Mouse (Mus musculus) G1E-ER4 (cell line): ENCODE measurements around the gene Chd2. TPM values are rescaled to one million over a fixed set of nuclear protein-coding genes. Genes with fewer than 3 reads are reported as not detected.

ENCODE experiments used
- GATA1 ChIP-seq: IDR thresholded peaks from one replicate; pipeline ENCODE4 v1.8.0; 2012; ENCODE audit warnings: low read length, inconsistent platforms
- polyA plus RNA-seq: library from polyadenylated mRNA; stranded (reverse); fragments of >175 nt; gene quantifications from 2 replicates; pipeline ENCODE4 v1.2.3, GENCODE M21; 2012

Gene Chd2
- polyA plus RNA-seq, 1 experiment, result 84.5 TPM

GRCm38 (mm10) chr7:73422223-73423113 lies 119.2 kb downstream of the Chd2 start:
- no peak for TF ChIP-seq GATA1

- no peak for TF ChIP-seq GATA1
Measured at GRCm38 (mm10) chr7:73421278-73422015, 120.2 kb downstream of the Chd2 start.

GRCm38 (mm10) chr7:73420827-73421226 lies 120.8 kb downstream of the Chd2 start:
- TF ChIP-seq GATA1, result no peak

GRCm38 (mm10) chr7:73419375-73419774 lies 122.3 kb downstream of the Chd2 start:
- TF ChIP-seq GATA1, result no peak

GRCm38 (mm10) chr7:73414192-73414591 lies 127.4 kb downstream of the Chd2 start:
- TF ChIP-seq GATA1, result no peak

- TF ChIP-seq GATA1, result no peak
Measured at GRCm38 (mm10) chr7:73412419-73412818, 129.2 kb downstream of the Chd2 start.

GRCm38 (mm10) chr7:73411986-73412385 lies 129.6 kb downstream of the Chd2 start:
- no peak for TF ChIP-seq GATA1

- TF ChIP-seq GATA1, result no peak
Measured at GRCm38 (mm10) chr7:73411523-73411922, 130.1 kb downstream of the Chd2 start.

- TF ChIP-seq GATA1, result no peak
Measured at GRCm38 (mm10) chr7:73405550-73405949, 136.1 kb downstream of the Chd2 start.

GRCm38 (mm10) chr7:73403538-73403937 lies 138.1 kb downstream of the Chd2 start:
- no peak for TF ChIP-seq GATA1

- no peak for TF ChIP-seq GATA1
Measured at GRCm38 (mm10) chr7:73402671-73403070, 139.0 kb downstream of the Chd2 start.

GRCm38 (mm10) chr7:73402106-73402505 lies 139.5 kb downstream of the Chd2 start:
- no peak for TF ChIP-seq GATA1

- no peak for TF ChIP-seq GATA1
Measured at GRCm38 (mm10) chr7:73400051-73400916, 141.3 kb downstream of the Chd2 start.

- no peak for TF ChIP-seq GATA1
Measured at GRCm38 (mm10) chr7:73399501-73400044, 142.1 kb downstream of the Chd2 start.

- no peak for TF ChIP-seq GATA1
Measured at GRCm38 (mm10) chr7:73398806-73399442, 142.7 kb downstream of the Chd2 start.
